Mouse (Mus musculus) MEL (cell line): ENCODE measurements around the gene Oxnad1. TPM values are rescaled to one million over a fixed set of nuclear protein-coding genes. Genes with fewer than 3 reads are reported as not detected.
"Not testable (repeated sequence)": the region's sequence is repeated elsewhere in the genome, so short reads cannot be mapped to it uniquely, and the experiment has no call there.

Source experiments
- DNase-seq: peaks from one replicate; pipeline ENCODE4 v3.0.0; 2011; ENCODE audit warnings: low read depth, low spot score
- H3K27ac ChIP-seq: 2 replicates; pipeline ENCODE4 v1.5.1; 2012; ENCODE audit warnings: low read depth, mild to moderate bottlenecking, control low read depth, low read length, moderate library complexity; ENCODE audit not compliant: control insufficient read depth
- H3K27me3 ChIP-seq, 2 experiments: fragments of 150-350 bp in 1 of 2; sonication (generic) in 1 of 2; 2 replicates each; pipeline ENCODE4 v1.6.1; 2012; ENCODE audit warnings: low read length in 2 of 2, mild to moderate bottlenecking in 2 of 2, improper control_type of control experiment in 1 of 2, moderate library complexity in 1 of 2; ENCODE audit not compliant: insufficient read depth in 2 of 2, control insufficient read depth in 1 of 2
- H3K36me3 ChIP-seq, 2 experiments: 2 replicates each; pipeline ENCODE4 v1.6.1; 2012 to 2014; ENCODE audit warnings: low read length in 2 of 2, improper control_type of control experiment in 1 of 2, inconsistent platforms in 1 of 2, mild to moderate bottlenecking in 1 of 2; ENCODE audit not compliant: insufficient read depth in 2 of 2, control insufficient read depth in 1 of 2
- H3K4me1 ChIP-seq, 2 experiments: fragments of 150-350 bp in 1 of 2; sonication (generic) in 1 of 2; 2 replicates each; pipeline ENCODE4 v1.6.1; 2012; ENCODE audit warnings: low read length in 2 of 2, improper control_type of control experiment in 1 of 2, mild to moderate bottlenecking in 1 of 2; ENCODE audit not compliant: insufficient read depth in 2 of 2, control insufficient read depth in 1 of 2
- H3K4me3 ChIP-seq, 2 experiments: fragments of 150-350 bp in 1 of 2; sonication (generic) in 1 of 2; 2 replicates each; pipeline ENCODE4 v1.5.1; 2012; ENCODE audit warnings: low read depth in 2 of 2, low read length in 2 of 2, mild to moderate bottlenecking in 2 of 2, moderate library complexity in 2 of 2, control low read depth in 1 of 2, improper control_type of control experiment in 1 of 2; ENCODE audit not compliant: control insufficient read depth in 1 of 2, insufficient read depth in 1 of 2
- H3K79me2 ChIP-seq: 2 replicates; pipeline ENCODE4 v1.6.1; 2012; ENCODE audit warnings: mild to moderate bottlenecking, low read length, moderate library complexity; ENCODE audit not compliant: control insufficient read depth, poor library complexity, insufficient read depth
- H3K9ac ChIP-seq: 2 replicates; pipeline ENCODE4 v1.6.1; 2012; ENCODE audit warnings: low read depth, mild to moderate bottlenecking, control low read depth, low read length, moderate library complexity; ENCODE audit not compliant: control insufficient read depth, poor library complexity, severe bottlenecking
- H3K9me3 ChIP-seq: fragments of 150-350 bp; sonication (generic); replicated peaks from 2 replicates; pipeline ENCODE4 v1.6.1; 2012; ENCODE audit warnings: mild to moderate bottlenecking, low read length, improper control_type of control experiment, moderate library complexity; ENCODE audit not compliant: insufficient read depth
- BHLHE40 ChIP-seq: IDR thresholded peaks from 2 replicates; pipeline ENCODE4 v1.6.1; 2012; ENCODE audit warnings: low read depth, mild to moderate bottlenecking, inconsistent platforms, low read length, improper control_type of control experiment, borderline replicate concordance
- CHD1 ChIP-seq: IDR thresholded peaks from 2 replicates; pipeline ENCODE4 v1.6.1; 2012; ENCODE audit warnings: low read depth, mild to moderate bottlenecking, inconsistent platforms, low read length, improper control_type of control experiment
- CHD2 ChIP-seq: IDR thresholded peaks from 2 replicates; pipeline ENCODE4 v1.6.1; 2011; ENCODE audit warnings: low read length, improper control_type of control experiment
- ETS1 ChIP-seq: IDR thresholded peaks from 2 replicates; pipeline ENCODE4 v1.6.1; 2012; ENCODE audit warnings: low read depth, mild to moderate bottlenecking, inconsistent platforms, low read length, improper control_type of control experiment, moderate library complexity
- GABPA ChIP-seq: IDR thresholded peaks from 2 replicates; pipeline ENCODE4 v1.6.1; 2012; ENCODE audit warnings: low read depth, mild to moderate bottlenecking, inconsistent platforms, low read length, improper control_type of control experiment, moderate library complexity
- GATA1 ChIP-seq: IDR thresholded peaks from 2 replicates; pipeline ENCODE4 v1.6.1; 2011; ENCODE audit warnings: low read depth, low read length, improper control_type of control experiment
- JUND ChIP-seq: IDR thresholded peaks from 2 replicates; pipeline ENCODE4 v1.6.1; 2011; ENCODE audit warnings: low read depth, mild to moderate bottlenecking, improper control_type of control experiment, low read length
- MAFK ChIP-seq: IDR thresholded peaks from 2 replicates; pipeline ENCODE4 v1.6.1; 2011; ENCODE audit warnings: low read depth, mild to moderate bottlenecking, low read length, improper control_type of control experiment, borderline replicate concordance
- MAZ ChIP-seq: IDR thresholded peaks from 2 replicates; pipeline ENCODE4 v1.6.1; 2012; ENCODE audit warnings: low read depth, mild to moderate bottlenecking, inconsistent platforms, low read length, improper control_type of control experiment
- MYB ChIP-seq: IDR thresholded peaks from 2 replicates; pipeline ENCODE4 v1.6.1; 2011; ENCODE audit warnings: mild to moderate bottlenecking, low read depth, low read length, improper control_type of control experiment
- NELFE ChIP-seq: IDR thresholded peaks from 2 replicates; pipeline ENCODE4 v1.6.1; 2011; ENCODE audit warnings: low read depth, low read length, improper control_type of control experiment
- NRF1 ChIP-seq: IDR thresholded peaks from 2 replicates; pipeline ENCODE4 v1.6.1; 2014; ENCODE audit warnings: low read depth, mild to moderate bottlenecking, inconsistent platforms, low read length, improper control_type of control experiment, moderate library complexity; ENCODE audit not compliant: poor library complexity, insufficient read depth, severe bottlenecking
- POLR2AphosphoS5 ChIP-seq: IDR thresholded peaks from 2 replicates; pipeline ENCODE4 v1.6.1; 2012; ENCODE audit warnings: low read depth, borderline replicate concordance, mild to moderate bottlenecking, inconsistent platforms, low read length, moderate library complexity, mixed read lengths
- RCOR1 ChIP-seq: IDR thresholded peaks from 2 replicates; pipeline ENCODE4 v1.6.1; 2012; ENCODE audit warnings: low read depth, mild to moderate bottlenecking, inconsistent platforms, low read length, improper control_type of control experiment
- SIN3A ChIP-seq: IDR thresholded peaks from 2 replicates; pipeline ENCODE4 v1.6.1; 2012; ENCODE audit warnings: low read length, improper control_type of control experiment, inconsistent platforms
- USF1 ChIP-seq: IDR thresholded peaks from 2 replicates; pipeline ENCODE4 v1.6.1; 2014; ENCODE audit warnings: low read depth, mild to moderate bottlenecking, inconsistent platforms, low read length, improper control_type of control experiment, moderate library complexity
- USF2 ChIP-seq, 2 experiments: IDR thresholded peaks; 2 replicates each; pipeline ENCODE4 v1.6.1; 2011 to 2012; ENCODE audit warnings: improper control_type of control experiment in 2 of 2, low read length in 2 of 2, borderline replicate concordance in 1 of 2, inconsistent platforms in 1 of 2, low read depth in 1 of 2, mild to moderate bottlenecking in 1 of 2; ENCODE audit not compliant: insufficient read depth in 1 of 2
- ZMIZ1 ChIP-seq: IDR thresholded peaks from 2 replicates; pipeline ENCODE4 v1.6.1; 2012; ENCODE audit warnings: low read depth, mild to moderate bottlenecking, inconsistent platforms, low read length, improper control_type of control experiment, moderate library complexity
- polyA plus RNA-seq, 2 experiments: library from polyadenylated mRNA; stranded (reverse) in 1 of 2; unstranded in 1 of 2; fragments of >175 nt in 1 of 2; fragments of >200 nt in 1 of 2; gene quantifications; 2 replicates each; pipeline versions ENCODE4 v1.2.1 to v1.2.4; 2012; ENCODE audit warnings: low replicate concordance in 2 of 2, low read depth in 1 of 2; ENCODE audit not compliant: insufficient read length in 2 of 2, insufficient read depth in 1 of 2, missing spikeins in 1 of 2
- total RNA-seq: library from RNA; depleted of rRNA; stranded (reverse); fragments of 300-350 nt; gene quantifications from 2 replicates; pipeline ENCODE4 v1.2.3, GENCODE M21; 2012

The Oxnad1 gene
- total and polyA plus RNA-seq, 3 experiments = 54.8 to 244 (median 82.1) TPM

DNA sequence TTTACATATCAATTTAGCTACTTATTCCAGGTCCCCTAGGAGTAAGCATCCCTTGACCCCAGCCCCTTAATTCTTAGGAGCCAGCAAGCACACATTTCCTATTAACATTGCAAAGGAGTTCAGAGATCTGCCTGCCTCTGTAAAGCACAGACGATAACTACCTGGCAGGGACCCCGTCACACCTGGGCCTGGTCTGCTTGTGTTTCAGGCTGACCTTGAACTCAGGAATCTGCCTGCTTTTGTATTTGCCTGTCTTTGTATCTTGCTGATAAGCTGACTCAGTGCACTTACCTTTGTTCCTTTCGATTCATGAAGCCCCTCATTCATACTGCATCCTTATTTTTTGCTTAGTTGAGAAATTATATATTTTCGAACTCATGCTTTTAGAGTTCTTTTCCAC, 21.7 kb downstream of the Oxnad1 start:
- no peak for DNase-seq
- H3K4me1 ChIP-seq = peaks cover 7% of the 10 kb centered on the region in 2 experiments
- H3K36me3 ChIP-seq = peaks cover 0 to 5% of the 10 kb centered on the region in 2 experiments
- no peaks in the 10 kb centered on the region for H3K79me2 ChIP-seq
- no peaks in the 10 kb centered on the region for H3K9me3 ChIP-seq
- no peak overlapping the region for H3K27ac ChIP-seq
- H3K27me3 ChIP-seq = no peaks in the 10 kb centered on the region
- no peak overlapping the region for H3K4me3 ChIP-seq
- TF ChIP-seq MAFK (no peak), MYB (no peak)
- TF ChIP-seq, all 39 proteins: peak for 0
- no peak overlapping the region for H3K9ac ChIP-seq

DNA sequence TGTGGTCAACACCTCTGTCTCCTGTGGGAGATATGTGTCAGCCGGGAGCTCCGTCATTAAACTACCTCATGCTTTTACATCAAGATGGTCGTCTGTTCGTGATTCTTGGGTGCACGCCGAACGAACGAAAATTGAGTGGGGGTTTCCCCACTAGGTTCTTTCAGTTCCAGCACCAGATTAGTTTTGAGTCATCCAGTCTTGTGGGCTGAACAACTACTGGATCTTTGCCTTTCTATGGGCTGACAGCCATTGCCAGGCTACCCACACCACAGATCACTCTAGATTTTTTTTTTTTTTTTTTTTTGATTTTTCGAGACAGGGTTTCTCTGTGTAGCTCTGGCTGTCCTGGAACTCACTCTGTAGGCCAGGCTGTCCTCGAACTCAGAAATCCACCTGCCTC, 26.9 kb downstream of the Oxnad1 start:
- H3K4me1 ChIP-seq, H3K4me3 ChIP-seq, H3K27me3 ChIP-seq, H3K9ac ChIP-seq, H3K27ac ChIP-seq, H3K9me3 ChIP-seq, DNase-seq, H3K79me2 ChIP-seq, H3K36me3 ChIP-seq: not testable (repeated sequence)

DNA sequence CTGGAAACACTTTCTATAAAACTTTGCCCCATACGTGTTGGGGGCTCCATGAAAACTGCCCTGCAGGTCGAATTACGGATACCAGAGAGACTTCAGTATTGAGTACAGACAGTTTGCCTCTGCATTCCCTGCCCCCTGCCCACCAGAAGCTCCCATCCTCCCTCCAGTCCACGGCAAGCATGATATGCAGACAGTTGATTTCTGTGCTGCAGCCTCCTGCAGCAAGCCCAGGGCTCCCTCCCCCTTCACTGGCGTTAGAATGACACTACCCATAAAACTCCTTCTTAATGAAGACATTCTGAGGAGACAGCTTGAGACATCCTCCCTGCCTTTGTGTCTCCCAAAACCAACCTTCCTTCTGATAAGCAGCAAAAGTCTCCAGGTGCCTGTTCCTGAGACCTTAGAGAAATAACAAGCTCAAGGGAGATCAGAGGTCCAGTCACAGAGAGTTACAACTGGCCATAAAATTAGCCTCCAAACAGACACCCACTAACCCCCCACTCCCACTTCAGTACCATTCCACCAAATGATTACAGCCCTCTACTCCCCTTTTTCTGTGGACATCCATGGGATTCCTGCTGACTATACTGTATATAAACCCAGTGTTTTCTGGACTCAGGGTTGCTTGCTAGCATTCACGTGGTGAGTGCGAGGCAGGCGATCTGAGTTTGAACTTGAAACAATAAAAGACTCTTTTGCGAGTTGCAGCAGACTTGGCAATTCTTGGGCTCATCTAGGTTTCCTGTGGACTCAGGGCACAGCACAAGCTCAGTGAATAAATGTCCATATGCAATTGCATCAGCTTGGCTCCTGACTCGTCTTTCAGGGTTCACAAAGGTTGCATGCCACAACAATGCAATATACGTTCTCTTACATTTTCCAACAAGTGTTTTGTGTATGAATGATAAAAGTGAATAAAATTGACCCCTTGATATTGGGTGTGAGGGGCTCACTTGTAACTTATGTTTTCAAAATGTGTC, 36.1 kb downstream of the Oxnad1 start:
- DNase-seq = no peak
- Histone ChIP-seq H3K9me3 (no peaks in the 10 kb centered on the region), H3K36me3 (no peaks in the 10 kb centered on the region)
- no peak for TF ChIP-seq USF1
- TF ChIP-seq ZMIZ1 = no peak
- TF ChIP-seq RCOR1 = no peak
- no peak for TF ChIP-seq GABPA
- no peak for TF ChIP-seq NRF1
- no peak for TF ChIP-seq MAZ
- TF ChIP-seq ETS1 = no peak
- no peak for TF ChIP-seq NELFE
- TF ChIP-seq JUND = no peak
- no peak for TF ChIP-seq USF2 (IDR thresholded peaks at IDR 0.05; ENCODE audit: borderline replicate concordance in 1 of 2, insufficient read depth in 1 of 2, low read depth in 1 of 2, low read length in 2 of 2)
- TF ChIP-seq CHD2 = no peak
- no peak for TF ChIP-seq SIN3A
- TF ChIP-seq BHLHE40 = no peak
- no peak for TF ChIP-seq CHD1
- no peak for TF ChIP-seq GATA1
- TF ChIP-seq POLR2AphosphoS5 = no peak
- TF ChIP-seq, all 39 proteins: peak for 0
- no peak overlapping the region for H3K4me3 ChIP-seq
- H3K4me1 ChIP-seq = no peaks in the 10 kb centered on the region
- no peak overlapping the region for H3K9ac ChIP-seq
- peaks cover 0 to under 1% of the 10 kb centered on the region in 2 experiments for H3K27me3 ChIP-seq
- H3K27ac ChIP-seq = no peak overlapping the region
- no peaks in the 10 kb centered on the region for H3K79me2 ChIP-seq
